Comparison of ENCODE assay signal across 23 mouse cellular contexts in genomic region chr10:127295986-127296794, GRCm38 (mm10). TPM values are rescaled to one million over a fixed set of nuclear protein-coding genes. Genes with fewer than 3 reads are reported as not detected.
DNase-seq lines count a peak whose midpoint lies in the region; ATAC-seq lines count a peak whose summit lies in the region.
"Had no signal": no experiment of that assay in that cellular context is flagged by ENCODE, and none has a peak within 500 bp of the region (broad histone marks: within the 10 kb centered on the region; RNA-seq: fewer than 3 reads in every experiment).

No protein-coding gene starts in this region.

- intact Hi-C loops in heart, postnatal 36 days (cut with DNase I), result no loop called here

- no peaks in the 10 kb centered on the region for H3K27me3 ChIP-seq in heart, embryonic 15.5 days
- H3K27me3 ChIP-seq in megakaryocyte, embryonic 14.5 days (replicated peaks), result no peaks in the 10 kb centered on the region
- H3K27me3 ChIP-seq: hindbrain, embryonic 13.5 days; limb, embryonic 15.5 days; midbrain, embryonic 15.5 days; neural tube, embryonic 13.5 days; stomach, embryonic 15.5 days had no signal

- no peaks in the 10 kb centered on the region for H3K9me3 ChIP-seq in heart, embryonic 15.5 days (replicated peaks)
- H3K9me3 ChIP-seq in megakaryocyte, embryonic 14.5 days, result no peaks in the 10 kb centered on the region
- H3K9me3 ChIP-seq: hindbrain, embryonic 13.5 days; limb, embryonic 15.5 days; midbrain, embryonic 15.5 days; neural tube, embryonic 13.5 days; stomach, embryonic 15.5 days had no signal

- H3K4me3 ChIP-seq in heart, embryonic 15.5 days, result no peak overlapping the region
- H3K4me3 ChIP-seq in megakaryocyte, embryonic 14.5 days (replicated peaks), result peak overlapping the region; percentile 63
- H3K4me3 ChIP-seq: hindbrain, embryonic 13.5 days; limb, embryonic 15.5 days; midbrain, embryonic 15.5 days; neural tube, embryonic 13.5 days; stomach, embryonic 15.5 days had no signal

- 79% methylated on average over 24 of the region's 24 CpGs for WGBS in heart, embryonic 15.5 days

- H3K9ac ChIP-seq in heart, embryonic 15.5 days, result no peak overlapping the region
- H3K9ac ChIP-seq: hindbrain, embryonic 13.5 days; limb, embryonic 15.5 days; midbrain, embryonic 15.5 days; neural tube, embryonic 13.5 days; stomach, embryonic 15.5 days had no signal

- H3K27ac ChIP-seq in heart, embryonic 15.5 days, result 0 out of 2 replicates have a peak overlapping the region, but pooled peaks have one; percentile 7
- H3K27ac ChIP-seq: hindbrain, embryonic 13.5 days; limb, embryonic 15.5 days; midbrain, embryonic 15.5 days; neural tube, embryonic 13.5 days; stomach, embryonic 15.5 days had no signal

- H3K4me2 ChIP-seq in heart, embryonic 15.5 days, result no peak overlapping the region
- H3K4me2 ChIP-seq: hindbrain, embryonic 13.5 days; limb, embryonic 15.5 days; midbrain, embryonic 15.5 days; neural tube, embryonic 13.5 days; stomach, embryonic 15.5 days had no signal

- ATAC-seq in heart, embryonic 15.5 days (replicated peaks; ENCODE audit: insufficient number of reproducible peaks, insufficient read depth, low FRiP score, low read depth), result no peak
- ATAC-seq in megakaryocyte, adult 5-6 weeks (ENCODE audit: poor library complexity, severe bottlenecking), result no peak
- ATAC-seq: midbrain, embryonic 15.5 days had no signal

- peak; percentile 22 to 48 for DNase-seq in adrenal gland, adult (ENCODE audit: inconsistent age in 2 of 2, low spot score in 1 of 2)
- DNase-seq in adrenal gland, adult 18-20 months (ENCODE audit: low spot score in 2 of 2), result no peak
- DNase-seq in heart, postnatal 36 days, result no peak
- peak; percentile 43 for DNase-seq in testis, postnatal 10 days (ENCODE audit: low spot score)
- DNase-seq in spleen, postnatal 10 days (ENCODE audit: low spot score in 2 of 2), result no peak
- DNase-seq: adrenal gland, adult 2 months; cerebellum, adult 18-20 months; cerebellum, postnatal 14 days; kidney, adult 2 months; kidney, postnatal 14 days; left cerebral cortex, postnatal 4 days; lung, adult 18-20 months; lung, postnatal 10 days; right cerebral cortex, adult 18-20 months; right cerebral cortex, postnatal 4 days had no signal

- peaks cover 66% of the 10 kb centered on the region for H3K36me3 ChIP-seq in heart, embryonic 15.5 days
- H3K36me3 ChIP-seq in megakaryocyte, embryonic 14.5 days (replicated peaks; ENCODE audit: low read length), result peaks cover 98% of the 10 kb centered on the region

- H3K4me1 ChIP-seq in heart, embryonic 15.5 days (replicated peaks), result peaks cover 40% of the 10 kb centered on the region
- H3K4me1 ChIP-seq in megakaryocyte, embryonic 14.5 days, result peaks cover 57% of the 10 kb centered on the region

RNA-seq across cellular contexts. Expression of gene Mbd6, which starts 7.4 kb away (rescaled TPM):
- 10 to 100 TPM; 38.9 to 45.4 TPM for total RNA-seq in adrenal gland, adult 18-20 months (2021)
- 10.6 and 15.7 TPM in 2 replicates for polyA plus RNA-seq in heart, embryonic 15.5 days (2015; fragmentation: Nextera tagmentation; extraction: Ambion mirVana)
- total RNA-seq in heart, postnatal 36 days (2021), result 10 to 100 TPM; 22.0 to 24.2 TPM
- 245 and 640 TPM in 2 replicates for polyA plus RNA-seq in megakaryocyte, embryonic 14.5 days (2012; ENCODE audit: insufficient read depth, low replicate concordance)
- 40.4 and 48.4 TPM in 2 replicates for total RNA-seq in megakaryocyte, adult 5-6 weeks (2015)
- 5.6 and 8.9 TPM in 2 replicates for total RNA-seq in megakaryocyte, adult 5-6 weeks (2017)

RNA-seq across cellular contexts. Expression of gene Mars, which starts 15.4 kb away (rescaled TPM):
- 10 to 100 TPM; 80.9 to 98.6 TPM for total RNA-seq in adrenal gland, adult 18-20 months (2021)
- 75.4 and 78.4 TPM in 2 replicates for polyA plus RNA-seq in heart, embryonic 15.5 days (2015; fragmentation: Nextera tagmentation; extraction: Ambion mirVana)
- total RNA-seq in heart, postnatal 36 days (2021), result 10 to 100 TPM; 41.0 to 46.4 TPM
- polyA plus RNA-seq in megakaryocyte, embryonic 14.5 days (2012; ENCODE audit: insufficient read depth, low replicate concordance), result 26.0 and 101 TPM in 2 replicates
- total RNA-seq in megakaryocyte, adult 5-6 weeks (2015), result 38.4 and 47.8 TPM in 2 replicates
- 80.3 and 95.2 TPM in 2 replicates for total RNA-seq in megakaryocyte, adult 5-6 weeks (2017)

RNA-seq across cellular contexts. Expression of gene Arhgap9, which starts 25.6 kb away (rescaled TPM):
- total RNA-seq in adrenal gland, adult 18-20 months (2021), result 1 to 10 TPM; 1.7 to 2.9 TPM
- 2.0 and 11.0 TPM in 2 replicates for polyA plus RNA-seq in heart, embryonic 15.5 days (2015; fragmentation: Nextera tagmentation; extraction: Ambion mirVana)
- 1 to 10 TPM; 3.1 to 3.6 TPM for total RNA-seq in heart, postnatal 36 days (2021)
- 6.1 and 10.4 TPM in 2 replicates for polyA plus RNA-seq in megakaryocyte, embryonic 14.5 days (2012; ENCODE audit: insufficient read depth, low replicate concordance)
- total RNA-seq in megakaryocyte, adult 5-6 weeks (2015), result 135 and 138 TPM in 2 replicates
- 96.8 and 108 TPM in 2 replicates for total RNA-seq in megakaryocyte, adult 5-6 weeks (2017)

RNA-seq across cellular contexts. Expression of gene Dctn2, which starts 30.0 kb away (rescaled TPM):
- total RNA-seq in adrenal gland, adult 18-20 months (2021), result 100 to 1,000 TPM; 143 to 159 TPM
- 127 and 152 TPM in 2 replicates for polyA plus RNA-seq in heart, embryonic 15.5 days (2015; fragmentation: Nextera tagmentation; extraction: Ambion mirVana)
- total RNA-seq in heart, postnatal 36 days (2021), result 100 to 1,000 TPM; 144 to 154 TPM
- 176 and 219 TPM in 2 replicates for polyA plus RNA-seq in megakaryocyte, embryonic 14.5 days (2012; ENCODE audit: insufficient read depth, low replicate concordance)
- 78.9 and 82.6 TPM in 2 replicates for total RNA-seq in megakaryocyte, adult 5-6 weeks (2015)
- total RNA-seq in megakaryocyte, adult 5-6 weeks (2017), result 90.1 and 96.4 TPM in 2 replicates

RNA-seq across cellular contexts. Expression of gene Kif5a, which starts 33.0 kb away (rescaled TPM):
- 1 to 10 TPM; 5.4 to 8.0 TPM for total RNA-seq in adrenal gland, adult 18-20 months (2021)
- polyA plus RNA-seq in heart, embryonic 15.5 days (2015; fragmentation: Nextera tagmentation; extraction: Ambion mirVana), result 0.35 and 2.3 TPM in 2 replicates
- total RNA-seq in heart, postnatal 36 days (2021), result under 1 TPM; 0.41 to 0.92 TPM
- polyA plus RNA-seq in megakaryocyte, embryonic 14.5 days (2012; ENCODE audit: insufficient read depth, low replicate concordance), result 6.6 and 11.4 TPM in 2 replicates
- total RNA-seq in megakaryocyte, adult 5-6 weeks (2015), result 0.85 and 0.93 TPM in 2 replicates
- 0.70 and 0.94 TPM in 2 replicates for total RNA-seq in megakaryocyte, adult 5-6 weeks (2017)

Comparison
In these comparisons a context has a peak if more than half of its experiments do, and no peak if none do; other contexts are left out.
1. DNase-seq: peak in adrenal gland, adult (2 of 2) and testis, postnatal 10 days (single experiment); none in adrenal gland, adult 18-20 months (0 of 2), heart, postnatal 36 days (0 of 2) and spleen, postnatal 10 days (0 of 2).
2. RNA of gene Arhgap9, which starts 25.6 kb away (total RNA-seq): 96.8 to 138 TPM in megakaryocyte, adult 5-6 weeks; 3.1 to 3.6 TPM in heart, postnatal 36 days and 1.7 to 2.9 TPM in adrenal gland, adult 18-20 months; every median in the first group is over 10 times any median in the second.